Comparison of ENCODE assay signal across 8 mouse cellular contexts in the genomic region with DNA sequence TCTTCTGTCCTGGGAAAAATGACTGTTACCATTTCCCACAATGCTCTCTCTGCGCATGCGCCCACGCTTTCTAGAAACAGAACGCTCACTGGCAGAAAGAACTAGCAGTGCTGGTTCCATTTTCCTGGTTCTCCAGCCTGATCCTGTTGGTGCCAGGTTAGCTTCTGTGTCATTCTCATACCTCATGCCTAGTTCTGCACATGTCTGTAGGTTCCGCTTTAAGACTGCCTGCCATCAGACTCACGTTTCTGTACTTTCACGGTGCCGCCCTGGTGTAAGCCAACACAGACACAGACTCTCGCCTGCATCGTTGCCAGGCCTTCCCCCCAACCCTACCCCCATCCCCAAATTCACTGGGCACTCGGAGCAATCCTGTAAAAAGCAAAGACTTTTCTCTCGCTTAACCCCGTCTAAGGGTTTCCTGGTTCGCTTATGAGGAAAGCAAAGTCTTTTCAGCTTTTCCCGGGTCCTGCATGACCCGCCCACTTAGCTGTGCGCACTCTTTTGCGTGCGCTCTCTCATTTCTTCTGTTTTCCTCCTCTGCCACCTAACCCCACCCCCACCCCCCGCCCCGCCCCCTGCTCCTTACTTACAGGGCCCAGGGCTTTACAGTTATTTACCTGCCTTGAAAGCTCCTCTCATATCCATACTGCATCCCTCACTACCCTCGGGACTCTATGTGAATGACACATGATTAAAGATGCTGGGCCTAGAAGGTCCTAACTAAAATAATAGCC. TPM values are rescaled to one million over a fixed set of nuclear protein-coding genes. Genes with fewer than 3 reads are reported as not detected.
DNase-seq lines count a peak whose midpoint lies in the region; ATAC-seq lines count a peak whose summit lies in the region.

No protein-coding gene starts in this region.

- peak; percentile 29 to 58 for DNase-seq in adrenal gland, adult (ENCODE audit: inconsistent age in 2 of 2, low spot score in 1 of 2)
- DNase-seq in adrenal gland, postnatal 4 days (ENCODE audit: low spot score in 2 of 2): no peak
- peak; percentile 8 to 38 for DNase-seq in heart, postnatal 10 days
- DNase-seq in layer of hippocampus, adult 18-20 months (ENCODE audit: low spot score in 2 of 2): peak; percentile 42 to 80
- DNase-seq in lung, adult 18-20 months: peak; percentile 26 to 35
- no peak for DNase-seq in retina, postnatal 1 day

- no peaks in the 10 kb centered on the region for H3K9me3 ChIP-seq in embryonic facial prominence, embryonic 13.5 days
- no peaks in the 10 kb centered on the region for H3K9me3 ChIP-seq in neural tube, embryonic 14.5 days (ENCODE audit: control insufficient read depth, low read length)

- intact Hi-C loops in heart, postnatal 10 days (cut with DNase I): no loop called here

- H3K4me1 ChIP-seq in embryonic facial prominence, embryonic 13.5 days: peaks cover 11% of the 10 kb centered on the region
- H3K4me1 ChIP-seq in neural tube, embryonic 14.5 days (ENCODE audit: control insufficient read depth, insufficient read depth, low read length): no peaks in the 10 kb centered on the region

- H3K9ac ChIP-seq in embryonic facial prominence, embryonic 13.5 days: peak overlapping the region; percentile 63
- no peak overlapping the region for H3K9ac ChIP-seq in neural tube, embryonic 14.5 days (replicated peaks; ENCODE audit: low read depth, low read length)

- H3K27me3 ChIP-seq in embryonic facial prominence, embryonic 13.5 days: no peaks in the 10 kb centered on the region
- H3K27me3 ChIP-seq in neural tube, embryonic 14.5 days (ENCODE audit: control insufficient read depth, insufficient read depth, low read length): no peaks in the 10 kb centered on the region

- H3K36me3 ChIP-seq in embryonic facial prominence, embryonic 13.5 days: no peaks in the 10 kb centered on the region
- H3K36me3 ChIP-seq in neural tube, embryonic 14.5 days (ENCODE audit: control insufficient read depth, insufficient read depth, low read length): no peaks in the 10 kb centered on the region

- peak overlapping the region; percentile 64 for H3K4me2 ChIP-seq in embryonic facial prominence, embryonic 13.5 days
- H3K4me2 ChIP-seq in neural tube, embryonic 14.5 days (ENCODE audit: low read depth, low read length): peak overlapping the region; percentile 33

- 0 out of 2 replicates have a peak, but pooled peaks have one; percentile 26 for ATAC-seq in embryonic facial prominence, embryonic 13.5 days (ENCODE audit: insufficient number of reproducible peaks, insufficient read depth, low FRiP score, low TSS enrichment, low read depth)
- ATAC-seq in neural tube, embryonic 14.5 days (ENCODE audit: low read depth): peak; percentile 38; the same call in 1 of the 2 replicates

- no peak overlapping the region for H3K27ac ChIP-seq in embryonic facial prominence, embryonic 13.5 days
- no peak overlapping the region for H3K27ac ChIP-seq in neural tube, embryonic 14.5 days (ENCODE audit: low read depth, low read length)

- 24% methylated on average over 22 of the region's 22 CpGs for WGBS in embryonic facial prominence, embryonic 13.5 days
- WGBS in neural tube, embryonic 14.5 days: 40% methylated on average over 22 of the region's 22 CpGs

- H3K4me3 ChIP-seq in embryonic facial prominence, embryonic 13.5 days: peak overlapping the region; percentile 42
- H3K4me3 ChIP-seq in neural tube, embryonic 14.5 days (ENCODE audit: low read depth, low read length): no peak overlapping the region

RNA-seq across cellular contexts. Expression of a gene that starts 13.6 kb away (rescaled TPM):
- total RNA-seq in adrenal gland, postnatal 4 days (2021): under 1 TPM in 1 of 2 experiments, not detected in 1; 0.40 TPM
- polyA plus RNA-seq in embryonic facial prominence, embryonic 13.5 days (2015; fragmentation: Nextera tagmentation; extraction: Ambion mirVana): 0.08 TPM in 1 of 2 replicates, not detected in the other
- not detected for total RNA-seq in heart, postnatal 10 days (2021)
- 1 to 10 TPM in 1 of 2 experiments, under 1 TPM in 1; 0.54 to 1.1 TPM for total RNA-seq in layer of hippocampus, adult 18-20 months (2021)
- polyA plus RNA-seq in neural tube, embryonic 14.5 days (2014; fragmentation: Nextera tagmentation; extraction: Ambion mirVana): 0.05 and 0.30 TPM in 2 replicates

Comparison
In these comparisons a context has a peak if more than half of its experiments do, and no peak if none do; other contexts are left out.
1. DNase-seq: peak in adrenal gland, adult (2 of 2), heart, postnatal 10 days (2 of 2), layer of hippocampus, adult 18-20 months (2 of 2) and lung, adult 18-20 months (2 of 2); none in adrenal gland, postnatal 4 days (0 of 2) and retina, postnatal 1 day (single experiment).